Mouse (Mus musculus) lung, embryonic 14.5 days (tissue): Measurements from ENCODE around the gene Slc38a6. TPM values are rescaled to one million over a fixed set of nuclear protein-coding genes. Genes with fewer than 3 reads are reported as not detected.
A peak's percentile ranks its signal among the peaks of the same experiment; 100 is the strongest.

Experiments used
- ATAC-seq: fragments of 200-750 bp; cut with Nextera tagmentation; 2 replicates; pipeline ENCODE4 v1.8.0; 2017; ENCODE audit warnings: mild to moderate bottlenecking, moderate TSS enrichment, moderate library complexity; ENCODE audit not compliant: insufficient read depth
- DNase-seq: peaks from one replicate; pipeline ENCODE4 v3.0.0-alpha.2; 2015
- H3K27ac ChIP-seq: fragments of 300-500 bp; sonication (generic); 2 replicates; pipeline ENCODE4 v1.5.1; 2014; ENCODE audit warnings: low read depth, mild to moderate bottlenecking, moderate library complexity
- H3K27me3 ChIP-seq: fragments of 300-500 bp; sonication (generic); 2 replicates; pipeline ENCODE4 v1.6.1; 2014; ENCODE audit warnings: low read length, control low read depth; ENCODE audit not compliant: insufficient read depth
- H3K36me3 ChIP-seq: fragments of 300-500 bp; sonication (generic); 2 replicates; pipeline ENCODE4 v1.6.1; 2014; ENCODE audit warnings: control low read depth; ENCODE audit not compliant: insufficient read depth
- H3K4me1 ChIP-seq: fragments of 300-500 bp; sonication (generic); 2 replicates; pipeline ENCODE4 v1.6.1; 2014; ENCODE audit warnings: antibody characterized with exemption, control low read depth; ENCODE audit not compliant: insufficient read depth
- H3K4me2 ChIP-seq: fragments of 300-500 bp; sonication (generic); 2 replicates; pipeline ENCODE4 v1.6.1; 2014; ENCODE audit warnings: mild to moderate bottlenecking
- H3K4me3 ChIP-seq: fragments of 300-500 bp; sonication (generic); 2 replicates; pipeline ENCODE4 v1.5.1; 2014; ENCODE audit warnings: low read depth, low read length
- H3K9ac ChIP-seq: fragments of 300-500 bp; sonication (generic); 2 replicates; pipeline ENCODE4 v1.6.1; 2014
- H3K9me3 ChIP-seq: fragments of 300-500 bp; sonication (generic); 2 replicates; pipeline ENCODE4 v1.6.1; 2016; ENCODE audit warnings: low read depth, low read length, control low read depth
- CTCF ChIP-seq: IDR thresholded peaks from 2 replicates; pipeline ENCODE4 v1.5.1; 2016; ENCODE audit warnings: antibody characterized with exemption, low read depth
- WGBS: fragments of 180-500 bp; shearing (Covaris S2); extraction: QIAGEN DNeasy Blood & Tissue Kit; methylation state at CpG from one replicate; pipeline ENCODE4 v1.1.7; 2014; 5-methylcytosine and 5-hydroxymethylcytosine counted together
- polyA plus RNA-seq: library from polyadenylated mRNA; unstranded; fragments of >200 nt; fragmentation: Nextera tagmentation; extraction: Ambion mirVana; gene quantifications from 2 replicates; pipeline ENCODE4 v1.2.1, GENCODE M21; 2014

Gene Slc38a6
- polyA plus RNA-seq, 1 experiment from 2014 or later: 9.3 TPM

DNA sequence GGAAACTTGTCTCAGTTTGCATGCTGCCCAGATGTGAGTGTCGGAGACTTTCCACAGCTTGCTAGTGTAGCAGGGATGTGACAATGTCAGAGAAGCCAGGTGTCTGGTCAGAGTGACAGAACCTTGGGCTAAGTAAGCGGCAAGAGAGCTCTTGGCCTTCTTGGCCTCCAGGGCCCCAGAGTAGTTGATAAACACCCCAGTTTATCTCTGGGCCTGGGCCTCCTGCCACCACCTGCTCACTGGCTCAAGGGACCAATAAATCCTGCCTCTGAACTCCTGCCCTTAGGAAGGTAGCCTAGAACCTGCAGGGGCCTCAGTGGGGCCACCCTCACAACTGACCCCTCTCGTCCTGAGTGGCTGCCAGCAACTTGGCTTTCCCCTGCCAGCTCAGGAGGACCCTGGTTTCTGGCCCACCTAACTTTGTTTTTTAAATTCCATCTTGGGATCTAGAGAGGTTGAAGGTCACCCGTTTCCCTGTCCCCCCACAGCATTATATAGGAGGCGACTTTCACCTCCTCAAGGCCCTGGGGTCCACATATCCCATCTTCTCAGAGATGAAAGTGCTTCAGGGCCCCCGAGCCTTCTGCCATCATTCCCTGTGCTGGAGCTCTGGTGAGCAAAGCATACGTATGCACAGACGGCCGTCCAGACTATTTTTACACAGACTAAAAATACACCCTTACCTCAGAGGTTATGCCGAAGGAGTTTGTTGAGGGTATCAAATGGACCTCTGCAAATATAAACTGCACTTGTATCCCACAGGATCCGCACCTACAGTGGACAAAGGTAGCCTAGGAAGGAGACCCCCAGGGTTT lies 116.5 kb downstream of the Slc38a6 start:
- no peaks in the 10 kb centered on the region for H3K9me3 ChIP-seq
- no peak for TF ChIP-seq CTCF
- H3K36me3 ChIP-seq: no peaks in the 10 kb centered on the region
- no peak overlapping the region for H3K4me3 ChIP-seq
- H3K9ac ChIP-seq: no peak overlapping the region
- H3K27ac ChIP-seq: peak overlapping the region; percentile 21; the same call in 1 of the 2 replicates
- no peak for DNase-seq
- no peak overlapping the region for H3K4me2 ChIP-seq
- no peaks in the 10 kb centered on the region for H3K27me3 ChIP-seq
- H3K4me1 ChIP-seq: no peaks in the 10 kb centered on the region
- 73% methylated on average over 11 of the region's 11 CpGs for WGBS
- no peak for ATAC-seq

Other genes starting within 250 kb of the Slc38a6 start
- 0.45 and 0.53 TPM in 2 replicates for gene Six1, start 232.9 kb upstream of the Slc38a6 start, polyA plus RNA-seq
- 3.4 and 3.8 TPM in 2 replicates for gene Six4, start 173.3 kb upstream of the Slc38a6 start, polyA plus RNA-seq
- gene Mnat1, start 163.1 kb upstream of the Slc38a6 start, polyA plus RNA-seq: 36.2 and 37.3 TPM in 2 replicates
- gene Trmt5, start 69 bp upstream of the Slc38a6 start, polyA plus RNA-seq: 19.5 and 21.0 TPM in 2 replicates